Mouse (Mus musculus) adrenal gland, postnatal 25 days (tissue): ENCODE results near the gene Rbm15. TPM values are rescaled to one million over a fixed set of nuclear protein-coding genes. Genes with fewer than 3 reads are reported as not detected.
"Not testable (repeated sequence)": the region's sequence is repeated elsewhere in the genome, so short reads cannot be mapped to it uniquely, and the experiment has no call there.

Experiments used
- DNase-seq: peaks from one replicate; pipeline ENCODE4 v3.0.0; 2021; ENCODE audit warnings: mixed read lengths
- total RNA-seq: library from RNA; stranded (reverse); gene quantifications from 2 replicates; pipeline ENCODE4 v1.2.3, GENCODE M21; 2021

The Rbm15 gene
- total RNA-seq, 1 experiment from 2014 or later: 40.8 TPM

- DNase-seq: no peak
These were observed 1.7 kb downstream of the Rbm15 start for GRCm38 (mm10) chr3:107331746-107332126.

GRCm38 (mm10) chr3:107330503-107331424 is 2.7 kb downstream of the Rbm15 start:
- DNase-seq: peak; percentile 37

GRCm38 (mm10) chr3:107326442-107326841 is 7.0 kb downstream of the Rbm15 start:
- no peak for DNase-seq

GRCm38 (mm10) chr3:107321776-107322175 is 11.7 kb downstream of the Rbm15 start:
- DNase-seq: no peak

GRCm38 (mm10) chr3:107321141-107321540 is 12.3 kb downstream of the Rbm15 start:
- DNase-seq: peak; percentile 19

- DNase-seq: no peak
These were observed 16.1 kb downstream of the Rbm15 start for GRCm38 (mm10) chr3:107317338-107317737.

GRCm38 (mm10) chr3:107296917-107297316 is 36.6 kb downstream of the Rbm15 start:
- DNase-seq: not testable (repeated sequence)

- DNase-seq: no peak
These were observed 37.7 kb downstream of the Rbm15 start for GRCm38 (mm10) chr3:107295672-107296360.

GRCm38 (mm10) chr3:107290764-107291381 is 42.6 kb downstream of the Rbm15 start, which contains the start of gene Slc16a4:
Gene Slc16a4 (plus strand): TSS chr3:107291230.
- no peak for DNase-seq

- DNase-seq: no peak
These were observed 46.1 kb downstream of the Rbm15 start for GRCm38 (mm10) chr3:107287346-107287745.

- DNase-seq: no peak
These were observed 47.4 kb downstream of the Rbm15 start for GRCm38 (mm10) chr3:107286123-107286522.

GRCm38 (mm10) chr3:107278479-107279269 is 54.8 kb downstream of the Rbm15 start, which contains the start of gene Lamtor5:
Gene Lamtor5 (plus strand): TSS chr3:107278858.
- DNase-seq: peak; percentile 89

GRCm38 (mm10) chr3:107276626-107277025 is 56.8 kb downstream of the Rbm15 start:
- no peak for DNase-seq

- no peak for DNase-seq
These were observed 57.5 kb downstream of the Rbm15 start for GRCm38 (mm10) chr3:107275996-107276395.

Other genes starting within 250 kb of the Rbm15 start
- gene Kcna2, start 232.5 kb downstream of the Rbm15 start, total RNA-seq: 0.95 and 1.2 TPM in 2 replicates
- not detected in 2 replicates for gene Kcna10, start 150.6 kb downstream of the Rbm15 start, total RNA-seq
- gene Cym, start 111.9 kb downstream of the Rbm15 start, total RNA-seq: 0.43 TPM in 1 of 2 replicates, not detected in the other
- not detected in 2 replicates for gene A630076J17Rik, start 103.1 kb downstream of the Rbm15 start, total RNA-seq
- gene Prok1, start 94.0 kb downstream of the Rbm15 start, total RNA-seq: 0.38 and 0.49 TPM in 2 replicates
- gene Lamtor5, start 54.8 kb downstream of the Rbm15 start, total RNA-seq: 74.6 and 91.9 TPM in 2 replicates
- gene Slc16a4, start 42.4 kb downstream of the Rbm15 start, total RNA-seq: 0.36 and 0.52 TPM in 2 replicates
- 7.6 and 8.3 TPM in 2 replicates for gene Kcnc4, start 125.9 kb upstream of the Rbm15 start, total RNA-seq
- gene Slc6a17, start 184.3 kb upstream of the Rbm15 start, total RNA-seq: 2.1 and 2.7 TPM in 2 replicates
- gene Ubl4b, start 221.4 kb upstream of the Rbm15 start, total RNA-seq: not detected in 2 replicates